Mouse (Mus musculus) adrenal gland, postnatal 4 days (tissue): ENCODE data around the gene Plekhh1. TPM values are rescaled to one million over a fixed set of nuclear protein-coding genes. Genes with fewer than 3 reads are reported as not detected.
A peak's percentile ranks its signal among the peaks of the same experiment; 100 is the strongest.

Experiments
- DNase-seq, 2 experiments: peaks; one replicate each; pipeline ENCODE4 v3.0.0; 2021 to 2022; ENCODE audit warnings: low spot score in 2 of 2, mixed read lengths in 2 of 2
- long read RNA-seq, 2 experiments: library from polyadenylated mRNA; stranded (forward); transcript quantifications; one replicate each; pipeline ENCODE4 v2.0.0; 2021
- total RNA-seq, 2 experiments: library from RNA; stranded (reverse); gene quantifications; 2 replicates each; pipeline ENCODE4 v1.2.3; 2021

Plekhh1 gene
- total RNA-seq: 1 to 10 TPM; 2.7 to 6.7 TPM
- long read RNA-seq, experiment 1: 0 reads
- long read RNA-seq, experiment 2, partial matches to known transcripts: 0 of 2 reads
- long read RNA-seq, experiment 2, other reads (novel, unspliced or antisense): 2 of 2 reads

DNA sequence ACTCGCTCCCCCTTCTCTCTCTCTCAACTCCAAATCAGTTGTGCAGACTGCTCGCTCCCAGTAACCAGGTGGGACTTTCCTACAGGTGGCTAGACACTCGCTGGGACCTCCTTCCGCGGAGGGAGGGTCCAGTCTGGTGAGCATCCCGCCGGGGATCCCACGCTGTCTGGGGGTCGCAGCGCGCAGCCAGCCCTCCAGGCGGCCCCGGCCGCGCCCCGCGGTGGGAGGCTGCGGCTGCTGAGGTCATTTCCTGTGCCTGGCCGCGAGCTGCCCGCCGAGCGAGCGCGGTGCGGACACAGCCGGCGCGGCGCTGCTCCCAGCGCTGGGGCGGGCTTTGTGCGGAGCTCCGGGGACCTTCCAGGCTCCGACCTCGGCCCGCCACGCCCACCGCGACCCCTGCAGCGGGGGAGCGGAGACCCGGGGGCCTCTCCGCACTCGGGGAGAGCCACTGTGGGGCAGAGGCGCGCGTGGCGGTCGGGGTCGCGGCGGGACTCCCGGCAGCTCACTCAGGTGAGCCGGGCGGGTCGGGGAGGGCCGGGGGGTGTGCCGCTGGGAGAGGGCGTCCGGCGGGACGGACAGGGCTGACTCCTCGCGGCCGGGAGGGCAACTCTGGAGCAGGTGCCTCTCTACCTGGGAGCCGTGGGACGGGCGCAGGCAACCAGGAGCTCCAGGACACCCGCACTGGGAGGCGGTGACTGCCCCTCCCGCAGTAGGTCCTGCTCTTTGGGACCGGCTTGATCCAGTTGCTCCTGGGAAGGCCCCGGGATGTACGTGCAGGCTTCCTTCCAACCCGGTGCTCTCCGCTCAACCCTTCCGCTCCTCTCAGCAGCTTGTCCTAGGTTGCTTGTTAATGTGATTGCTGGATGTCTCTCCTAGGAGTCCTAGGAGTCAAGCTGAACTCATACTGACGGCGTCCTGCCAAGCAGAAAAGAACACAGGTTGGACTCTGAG is at the start of gene Plekhh1:
Plekhh1 (plus strand) TSS at position 253 of the 951 bp plus-strand sequence.
- peak; percentile 21 to 28 for DNase-seq

DNA sequence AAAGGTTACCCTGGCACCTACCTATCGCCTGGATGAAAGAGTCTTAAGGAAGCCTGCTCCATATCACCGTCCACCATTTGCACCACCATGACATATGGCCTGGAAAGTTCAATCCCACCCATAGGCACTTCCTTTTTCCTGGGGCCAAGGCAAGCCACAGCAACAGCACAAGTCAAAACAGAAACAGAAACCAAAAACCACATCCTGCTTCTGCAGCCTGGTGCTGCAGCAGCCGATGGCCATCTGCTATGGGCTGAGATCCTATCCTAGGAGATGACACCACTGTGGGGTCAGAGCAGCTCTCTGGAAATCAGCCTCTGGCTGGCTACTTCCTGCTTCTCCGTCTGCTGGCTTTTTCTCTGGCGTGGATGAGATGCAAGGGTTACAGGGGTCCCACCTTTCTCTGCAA is 48.3 kb upstream of the Plekhh1 start:
- DNase-seq: no peak

DNA sequence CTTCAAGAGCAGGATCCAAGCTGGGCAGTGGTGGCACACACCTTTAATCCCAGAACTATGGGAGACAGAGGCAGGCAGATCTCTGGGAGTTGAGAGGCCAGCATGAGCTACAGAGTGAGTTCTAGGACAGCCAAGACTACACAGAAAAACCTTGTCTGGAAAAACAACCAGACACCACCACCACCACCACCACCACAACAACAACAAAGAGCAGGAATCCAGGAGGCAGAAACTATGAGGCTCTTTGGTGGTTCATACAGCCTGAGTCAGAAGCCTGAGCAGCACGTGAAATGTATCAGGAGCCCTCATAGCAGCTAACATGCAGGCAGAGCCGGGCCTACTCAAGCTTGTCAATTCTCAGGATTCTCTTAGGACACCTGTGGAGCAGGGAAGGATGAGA is 47.8 kb upstream of the Plekhh1 start:
- no peak for DNase-seq

DNA sequence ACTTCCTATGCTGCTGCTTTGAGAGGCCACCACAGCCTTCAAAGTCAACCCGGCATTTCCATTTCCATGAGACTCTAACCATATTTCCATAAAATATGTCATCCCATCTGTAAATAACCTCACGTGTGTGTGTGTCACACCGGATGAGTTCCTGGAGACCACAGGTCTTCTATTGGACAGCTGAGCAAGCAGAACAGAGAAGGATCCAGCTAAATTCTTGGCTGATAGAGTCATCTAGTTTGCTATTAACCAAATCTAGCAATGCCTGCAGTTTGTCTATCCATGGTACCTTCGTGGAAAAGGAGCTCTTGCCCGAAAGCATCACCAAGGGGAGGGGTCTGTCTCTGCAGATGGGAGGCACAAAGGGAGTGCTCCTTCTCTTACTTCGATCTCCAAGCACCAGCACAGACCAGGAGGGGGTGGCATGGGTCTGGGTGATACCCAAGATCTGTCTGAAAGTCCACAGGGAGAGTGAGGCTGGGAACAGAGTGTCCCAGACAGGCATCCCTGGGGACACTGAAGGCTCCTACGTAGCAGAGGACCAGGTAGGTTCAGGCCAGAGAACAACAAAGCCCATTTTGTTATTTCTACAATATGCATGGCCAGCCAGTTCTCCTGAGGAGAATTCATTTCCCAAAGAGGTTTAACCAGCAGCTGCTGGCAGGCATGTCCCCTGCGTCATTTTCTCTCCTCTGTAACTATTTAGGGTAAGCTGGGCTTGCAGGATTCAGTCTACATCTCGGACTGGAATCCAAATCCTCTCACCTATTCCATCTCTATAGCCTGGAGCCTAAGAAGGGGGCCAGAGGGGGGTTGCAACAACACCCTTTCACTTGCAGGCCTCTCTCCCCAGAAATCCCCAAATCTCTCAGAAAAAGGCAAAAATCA is 46.8 kb upstream of the Plekhh1 start:
- no peak for DNase-seq

DNA sequence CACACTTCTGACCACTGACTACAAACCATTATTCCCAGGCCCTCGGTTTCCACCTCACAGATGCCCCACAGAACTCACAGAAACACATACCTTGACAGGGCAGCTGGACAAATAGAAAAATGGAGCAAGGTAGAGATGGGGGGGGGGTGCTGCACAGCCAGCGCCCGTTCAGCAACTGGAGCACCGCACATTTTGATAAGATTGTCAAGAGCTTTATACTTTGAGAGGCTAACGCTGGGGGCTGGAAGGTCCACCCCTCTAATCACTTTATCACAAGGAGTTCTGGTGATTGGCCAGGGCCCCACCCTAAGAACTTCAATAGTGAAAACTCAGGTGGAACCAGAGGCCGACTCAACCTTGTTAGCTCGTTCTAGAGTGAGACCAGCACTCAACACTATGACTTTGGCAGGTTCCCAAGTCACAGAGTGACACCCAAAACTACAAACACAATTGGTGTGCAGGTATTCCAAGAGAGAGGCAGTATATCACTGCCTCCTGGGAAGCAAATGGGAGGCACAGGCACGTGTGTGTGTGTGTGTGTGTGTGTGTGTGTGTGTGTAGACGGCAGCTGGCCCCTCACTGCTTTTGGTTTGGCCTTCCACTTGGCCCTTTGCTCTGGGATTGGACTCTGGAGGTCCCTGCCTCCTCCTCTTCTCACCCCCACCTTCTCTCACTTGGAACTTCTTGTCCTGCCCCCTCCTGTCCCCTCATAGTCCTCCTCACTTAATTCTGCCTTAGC is 45.5 kb upstream of the Plekhh1 start:
- no peak for DNase-seq

DNA sequence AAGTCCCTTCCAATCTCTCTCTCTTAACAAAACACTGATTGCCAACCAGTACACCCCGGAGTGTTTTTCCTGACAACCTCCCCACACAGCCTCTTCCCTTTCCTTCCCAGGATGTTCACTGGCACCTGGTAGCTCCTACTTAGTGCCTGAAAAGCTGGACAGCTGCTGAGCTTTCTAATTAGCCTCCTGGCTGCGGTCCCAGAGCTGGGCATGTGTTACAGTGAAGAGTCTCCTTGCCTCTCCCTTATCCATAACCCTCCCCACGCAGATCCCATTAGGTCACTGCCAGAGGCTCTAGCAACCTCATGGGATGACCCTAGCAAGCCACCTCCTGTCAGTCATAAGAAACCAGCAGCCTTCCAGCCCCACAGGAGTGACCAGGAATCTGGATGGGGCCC is 44.9 kb upstream of the Plekhh1 start:
- no peak for DNase-seq

DNA sequence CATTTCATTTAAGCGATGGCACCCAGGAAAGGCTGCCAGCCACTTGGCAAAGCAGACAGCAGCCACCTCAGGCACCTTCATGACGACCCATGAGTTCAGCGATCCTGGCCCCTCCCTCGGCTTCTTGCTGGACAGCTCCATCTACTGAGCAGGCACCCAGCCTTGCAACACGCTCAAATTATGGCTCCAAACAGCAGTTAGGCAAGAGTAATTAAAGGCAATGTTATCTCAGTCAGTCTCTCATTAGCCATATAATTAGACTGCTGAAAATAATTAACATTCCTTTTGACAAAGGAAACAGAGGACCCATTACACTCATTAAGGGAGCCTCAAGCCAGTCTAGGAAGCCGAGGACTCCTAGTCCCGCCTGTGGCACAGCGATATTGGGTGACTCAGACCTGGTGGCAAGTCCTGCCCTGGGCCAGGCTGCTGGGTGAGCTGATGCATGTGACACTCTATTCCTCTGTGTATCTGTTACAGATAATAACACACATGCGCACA is 41.3 kb upstream of the Plekhh1 start:
- DNase-seq: no peak

DNA sequence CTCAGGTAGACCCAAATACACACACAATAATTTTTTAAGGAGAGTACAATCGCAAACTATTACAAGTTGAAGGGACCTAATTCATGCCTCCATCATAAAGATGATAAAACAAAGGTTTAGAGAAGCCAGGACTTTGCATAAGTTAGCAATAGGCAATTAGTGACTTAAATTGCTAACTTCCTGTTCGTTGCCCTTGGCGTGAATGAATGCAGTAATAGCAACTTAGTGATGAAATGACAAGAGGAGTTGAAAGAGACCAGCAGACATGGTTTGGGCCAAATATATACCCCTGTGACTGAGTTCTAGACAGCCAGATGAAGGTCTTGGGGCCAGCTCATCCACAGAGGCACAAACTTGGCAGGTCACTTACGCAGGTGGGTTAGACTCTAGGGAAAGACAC is 32.7 kb upstream of the Plekhh1 start:
- DNase-seq: no peak

DNA sequence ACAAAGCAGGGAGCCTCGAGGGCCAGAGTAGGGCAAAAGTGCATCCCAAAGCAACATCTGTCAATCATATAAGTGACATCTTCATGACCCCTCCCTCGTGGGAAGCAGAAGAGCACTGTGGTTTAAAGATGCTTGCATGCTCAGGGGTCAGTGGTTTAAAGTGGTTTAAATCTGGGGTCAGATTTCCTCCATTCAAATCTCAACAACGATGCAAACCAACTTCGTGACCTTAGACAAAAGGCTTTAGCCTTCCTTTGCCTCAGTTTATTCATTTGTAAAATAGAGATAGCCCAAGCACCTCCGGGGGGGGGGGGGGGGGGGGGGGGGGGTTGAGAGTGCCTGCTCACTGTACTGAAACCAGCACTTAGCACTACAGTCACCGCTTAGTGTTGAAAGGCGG is 32.3 kb upstream of the Plekhh1 start:
- DNase-seq: no peak

DNA sequence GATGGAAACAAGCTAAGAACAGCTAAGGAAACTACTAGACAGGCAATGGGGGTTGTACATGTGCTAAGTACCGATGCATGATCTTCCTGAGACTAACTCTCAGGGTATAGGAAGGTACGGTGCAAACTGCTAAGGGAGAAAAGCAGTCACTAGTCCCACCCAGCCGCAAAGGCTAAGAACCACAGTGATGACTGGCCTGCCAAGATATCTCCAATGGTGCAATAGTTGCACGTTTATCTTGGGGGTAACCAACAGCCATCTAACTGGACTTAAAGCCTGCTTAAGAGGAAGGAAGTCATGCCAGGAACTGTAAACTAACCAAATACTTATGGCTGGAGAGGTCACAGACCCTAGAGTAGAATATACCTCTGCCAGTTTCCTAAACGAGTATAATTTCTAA is 26.6 kb upstream of the Plekhh1 start:
- DNase-seq: no peak

DNA sequence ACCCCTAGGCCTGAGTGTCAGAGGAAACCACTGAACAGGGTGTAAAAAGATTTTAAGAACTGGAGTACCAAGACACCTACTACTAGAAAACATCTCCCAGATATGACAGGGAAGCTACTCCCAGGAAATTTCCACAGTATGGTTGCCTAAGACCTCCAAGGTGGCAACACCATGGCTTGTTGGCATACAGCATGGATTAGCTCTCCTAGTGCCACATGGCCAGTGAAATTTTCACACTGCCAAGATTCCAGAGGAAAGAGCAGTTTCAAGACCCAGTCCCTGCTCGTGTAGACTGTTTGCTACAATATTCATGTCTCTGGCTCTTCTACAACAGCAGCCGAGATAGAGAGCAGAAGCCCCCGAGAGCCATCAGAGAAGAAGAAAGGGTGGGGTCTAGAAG is 26.0 kb upstream of the Plekhh1 start:
- no peak for DNase-seq

DNA sequence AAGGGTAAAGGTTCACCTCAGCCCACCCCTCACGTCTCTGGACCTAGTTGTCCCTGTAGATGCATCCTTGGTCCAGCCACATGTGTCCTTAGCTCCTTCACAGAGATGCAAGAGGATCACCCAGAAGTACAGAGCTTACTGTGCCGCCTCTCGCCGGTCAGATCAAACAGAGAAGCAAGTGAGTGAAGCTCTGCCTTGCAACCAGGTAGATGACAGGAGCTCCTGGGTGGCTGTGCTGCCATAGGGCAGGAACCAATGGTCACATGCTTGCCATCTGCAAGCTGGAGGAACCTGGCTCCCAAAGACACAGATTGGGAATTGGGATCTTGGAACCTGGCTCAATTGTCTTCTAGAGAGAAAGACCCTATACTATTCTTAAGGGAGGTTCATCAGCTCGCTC is 23.5 kb upstream of the Plekhh1 start:
- DNase-seq: no peak

DNA sequence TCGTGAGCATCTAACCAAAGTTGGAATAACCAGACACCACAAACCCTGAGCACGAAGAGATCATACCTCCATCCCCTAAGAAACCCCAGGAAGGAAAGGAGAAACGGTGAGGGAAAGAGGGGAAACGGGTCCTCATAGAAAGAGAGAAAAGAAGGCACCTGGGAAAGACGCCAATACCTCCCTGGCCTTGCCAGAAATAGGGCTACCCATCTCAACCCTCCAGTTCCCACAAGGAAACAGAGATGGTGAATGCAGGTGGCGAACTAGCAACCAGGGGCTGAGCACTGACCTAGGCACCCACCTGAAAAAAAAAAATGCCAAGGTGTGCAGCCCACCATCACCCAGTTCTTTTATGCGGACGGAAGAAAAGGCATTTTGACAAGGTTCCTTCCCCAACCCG is 22.9 kb upstream of the Plekhh1 start:
- no peak for DNase-seq

DNA sequence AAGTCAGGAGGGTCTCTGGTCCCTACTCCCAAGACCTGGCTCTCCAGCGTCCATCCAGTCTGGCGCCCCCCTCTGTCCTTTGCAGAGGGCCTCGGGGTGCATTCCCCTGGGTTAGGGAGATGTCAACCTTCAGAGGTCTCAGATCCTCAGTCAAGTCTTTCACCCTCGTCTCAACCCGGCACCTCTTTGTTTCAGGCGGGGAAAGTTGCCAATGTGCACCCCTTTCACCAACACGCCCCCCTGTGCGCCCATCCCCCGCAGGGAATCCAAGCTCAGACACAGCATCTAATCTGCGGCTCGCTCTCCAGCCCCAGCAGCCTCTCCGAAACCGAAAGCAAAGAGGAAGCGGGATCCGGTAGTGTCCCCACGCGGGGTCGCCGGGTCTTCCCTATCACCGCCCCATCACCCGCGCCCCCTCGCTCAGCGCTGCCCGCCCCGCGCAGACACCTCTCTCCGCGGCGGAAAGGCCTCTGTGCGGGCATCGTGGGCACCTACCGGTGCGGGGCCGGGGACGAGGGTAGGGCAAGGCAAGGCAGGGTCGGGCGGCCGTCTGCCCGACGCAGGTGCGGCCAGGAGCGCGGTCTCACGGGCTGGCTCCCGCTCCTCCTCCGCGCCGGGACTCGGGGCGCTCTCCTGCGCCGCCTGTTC is 22.4 kb upstream of the Plekhh1 start:
- DNase-seq: peak; percentile 5 to 40

DNA sequence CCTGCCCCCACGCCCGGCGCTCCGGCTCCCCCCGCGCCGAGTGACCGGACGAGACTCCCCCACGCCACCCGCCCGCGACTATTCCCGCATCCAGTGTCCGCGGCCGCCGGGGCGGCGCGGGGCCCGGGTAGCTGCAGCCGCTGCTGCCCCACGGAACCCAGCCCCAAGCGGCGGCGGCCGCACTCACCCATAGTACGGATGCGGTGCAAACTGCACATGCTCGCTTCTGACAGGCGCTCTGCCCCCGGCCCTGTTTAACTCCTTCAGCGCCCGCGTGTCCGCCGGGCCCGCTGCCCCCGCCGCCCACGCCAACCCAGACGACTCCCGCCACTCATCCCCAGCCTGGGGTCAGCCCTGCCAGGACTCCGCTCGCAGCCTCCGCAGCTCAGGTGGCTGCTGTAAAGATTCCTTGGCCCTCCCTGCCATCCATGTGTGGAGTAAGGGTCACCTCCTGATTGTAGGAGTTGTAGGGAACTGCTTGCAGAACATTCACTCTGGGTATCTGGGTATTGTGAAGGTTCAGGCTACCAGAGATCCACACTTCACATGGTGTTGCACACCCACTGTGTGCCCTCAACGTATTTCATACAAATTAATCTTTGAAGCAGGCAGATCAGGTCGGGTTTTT is 21.7 kb upstream of the Plekhh1 start, which contains the start of gene Tmem229b:
Tmem229b (minus strand) TSS at position 502 of the 628 bp plus-strand sequence.
- DNase-seq: peak; percentile 7 to 17

DNA sequence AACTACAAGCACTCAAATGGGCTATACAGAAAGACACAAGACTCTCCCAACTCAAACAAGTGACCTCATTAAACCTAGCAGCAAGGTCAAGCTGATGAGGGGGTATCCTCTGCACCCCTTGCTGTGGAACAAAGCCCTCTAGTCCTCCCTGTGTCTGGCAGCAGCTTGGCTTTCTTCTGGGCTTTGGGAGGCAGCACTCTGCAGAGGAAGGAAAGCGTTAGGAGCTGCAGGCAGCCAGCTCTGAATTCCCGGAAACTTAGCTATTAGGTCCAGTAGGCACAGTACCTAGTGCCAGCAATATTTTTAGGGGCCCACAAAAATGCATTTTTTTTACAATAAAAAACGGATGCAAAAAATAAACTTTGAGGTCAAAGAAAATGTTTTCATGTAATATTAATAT is 18.4 kb upstream of the Plekhh1 start:
- DNase-seq: no peak

DNA sequence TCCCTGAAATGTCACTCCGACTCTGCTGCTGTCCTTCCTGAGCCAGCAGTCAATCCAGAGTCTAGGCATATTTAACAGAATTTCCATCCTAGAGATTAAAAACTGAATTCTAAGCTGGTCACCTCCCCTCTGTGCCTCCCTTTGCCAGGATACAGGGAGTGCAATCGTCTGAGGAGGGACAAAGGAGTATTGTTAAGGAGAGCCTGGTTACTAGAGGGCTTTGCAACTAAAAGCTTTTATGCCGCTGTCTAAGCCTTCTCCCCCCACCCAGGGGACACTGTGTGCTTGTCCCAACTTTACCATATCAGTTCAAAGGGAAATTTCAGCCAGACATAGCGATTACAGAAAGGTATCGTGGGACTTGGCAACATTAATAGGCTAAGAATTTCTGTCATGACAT is 12.9 kb upstream of the Plekhh1 start:
- no peak for DNase-seq

DNA sequence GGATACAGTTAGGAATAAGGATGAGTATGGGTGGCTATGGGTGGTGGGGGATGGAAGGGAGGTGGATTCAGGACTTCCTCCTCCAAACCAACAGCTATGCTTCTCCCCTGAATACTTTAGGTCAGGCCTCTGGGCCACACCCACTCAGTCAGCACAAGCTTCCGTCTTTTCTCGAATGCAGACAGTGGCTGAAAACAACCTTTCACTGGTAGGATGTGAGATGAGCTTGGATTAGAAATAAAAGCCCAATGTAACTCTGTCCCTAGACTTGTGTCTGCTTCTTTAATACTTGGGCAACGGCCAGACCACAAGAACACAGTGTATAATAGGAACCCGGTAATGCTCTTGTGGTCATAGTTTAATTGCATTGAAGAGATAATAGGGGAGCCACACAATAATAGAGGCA is 11.0 kb upstream of the Plekhh1 start:
- no peak for DNase-seq

DNA sequence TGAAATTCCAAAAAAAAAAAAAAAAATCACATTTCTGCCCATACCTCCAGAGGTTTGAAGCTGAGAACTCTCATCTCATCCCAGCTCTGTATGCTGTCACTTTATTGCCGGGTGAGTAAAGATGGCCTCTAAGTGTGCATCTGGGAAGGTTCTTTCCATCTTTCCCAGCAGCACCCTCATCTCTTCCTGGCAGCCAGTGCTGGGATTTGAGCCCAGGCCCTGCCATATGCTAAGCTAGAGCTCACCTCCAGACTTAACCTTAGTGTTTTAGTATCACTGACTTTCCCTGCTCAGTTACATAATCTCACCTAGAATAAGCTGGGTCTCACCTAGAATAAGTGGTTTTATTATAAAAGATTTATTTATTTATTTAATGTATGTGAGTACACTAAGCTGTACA is 7.1 kb upstream of the Plekhh1 start:
- DNase-seq: no peak

DNA sequence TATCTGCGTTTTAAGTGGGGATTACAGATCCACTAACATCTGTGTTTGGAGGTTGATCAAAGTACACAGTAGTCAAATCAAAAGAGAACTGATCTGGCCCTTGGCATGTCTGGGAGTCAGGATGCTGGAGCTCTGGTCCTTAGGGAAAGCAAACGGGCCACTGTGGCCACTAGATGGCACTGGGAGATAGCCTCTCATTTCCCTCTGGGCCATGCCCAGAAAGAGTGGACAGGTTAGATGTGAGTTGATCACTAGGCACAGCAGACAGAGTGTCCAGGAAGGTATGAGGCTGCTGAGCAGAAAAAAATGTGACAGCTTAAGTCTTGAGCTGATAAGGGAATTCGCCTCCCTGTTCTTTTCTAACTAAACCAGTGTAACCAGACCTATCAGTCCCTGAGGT is 6.1 kb upstream of the Plekhh1 start:
- no peak for DNase-seq
